Mouse (Mus musculus) midbrain, postnatal 0 days (tissue): ENCODE measurements at regions not wholly inside any gene's neighbourhood (a gene's known extent, or its start where the extent isn't known, plus 50 kb on each side); places are given as distances from the start of the nearest gene placed in this dataset.

ENCODE experiments used
- ATAC-seq: fragments of 200-750 bp; cut with Nextera tagmentation; 2 replicates; pipeline ENCODE4 v1.8.0; 2017; ENCODE audit warnings: moderate number of reproducible peaks, mild to moderate bottlenecking, moderate TSS enrichment, moderate library complexity; ENCODE audit not compliant: low FRiP score
- DNase-seq: peaks from one replicate; pipeline ENCODE4 v3.0.0-alpha.2; 2015; ENCODE audit warnings: low spot score
- H3K27ac ChIP-seq: fragments of 300-500 bp; sonication (generic); 2 replicates; pipeline ENCODE4 v1.5.1; 2014; ENCODE audit warnings: low read depth, mild to moderate bottlenecking, low read length, mixed read lengths
- H3K27me3 ChIP-seq: fragments of 300-500 bp; sonication (generic); 2 replicates; pipeline ENCODE4 v1.6.1; 2014; ENCODE audit warnings: low read length, control low read depth, mixed read lengths; ENCODE audit not compliant: insufficient read depth
- H3K36me3 ChIP-seq: fragments of 300-500 bp; sonication (generic); 2 replicates; pipeline ENCODE4 v1.6.1; 2014; ENCODE audit warnings: low read length, control low read depth, mixed read lengths; ENCODE audit not compliant: insufficient read depth
- H3K4me1 ChIP-seq: fragments of 300-500 bp; sonication (generic); 2 replicates; pipeline ENCODE4 v1.6.1; 2014; ENCODE audit warnings: mild to moderate bottlenecking, control low read depth, antibody characterized with exemption, low read length, mixed read lengths; ENCODE audit not compliant: insufficient read depth
- H3K4me2 ChIP-seq: fragments of 300-500 bp; sonication (generic); 2 replicates; pipeline ENCODE4 v1.6.1; 2014; ENCODE audit warnings: low read depth, mild to moderate bottlenecking, low read length, mixed read lengths; ENCODE audit not compliant: poor library complexity, severe bottlenecking
- H3K4me3 ChIP-seq: fragments of 300-500 bp; sonication (generic); 2 replicates; pipeline ENCODE4 v1.5.1; 2014; ENCODE audit warnings: low read depth, mild to moderate bottlenecking, low read length, moderate library complexity
- H3K9ac ChIP-seq: fragments of 300-500 bp; sonication (generic); replicated peaks from 2 replicates; pipeline ENCODE4 v1.6.1; 2014; ENCODE audit warnings: mild to moderate bottlenecking, low read length, moderate library complexity, mixed read lengths; ENCODE audit not compliant: poor library complexity, severe bottlenecking
- H3K9me3 ChIP-seq: fragments of 300-500 bp; sonication (generic); 2 replicates; pipeline ENCODE4 v1.6.1; 2016; ENCODE audit warnings: low read length, control low read depth
- CTCF ChIP-seq: IDR thresholded peaks from 2 replicates; pipeline ENCODE4 v1.5.1; 2016; ENCODE audit warnings: antibody characterized with exemption, mild to moderate bottlenecking
- WGBS: fragments of 180-500 bp; shearing (Covaris S2); extraction: QIAGEN DNeasy Blood & Tissue Kit; methylation state at CpG from one replicate; pipeline ENCODE4 v1.1.7; 2014; 5-methylcytosine and 5-hydroxymethylcytosine counted together

DNA sequence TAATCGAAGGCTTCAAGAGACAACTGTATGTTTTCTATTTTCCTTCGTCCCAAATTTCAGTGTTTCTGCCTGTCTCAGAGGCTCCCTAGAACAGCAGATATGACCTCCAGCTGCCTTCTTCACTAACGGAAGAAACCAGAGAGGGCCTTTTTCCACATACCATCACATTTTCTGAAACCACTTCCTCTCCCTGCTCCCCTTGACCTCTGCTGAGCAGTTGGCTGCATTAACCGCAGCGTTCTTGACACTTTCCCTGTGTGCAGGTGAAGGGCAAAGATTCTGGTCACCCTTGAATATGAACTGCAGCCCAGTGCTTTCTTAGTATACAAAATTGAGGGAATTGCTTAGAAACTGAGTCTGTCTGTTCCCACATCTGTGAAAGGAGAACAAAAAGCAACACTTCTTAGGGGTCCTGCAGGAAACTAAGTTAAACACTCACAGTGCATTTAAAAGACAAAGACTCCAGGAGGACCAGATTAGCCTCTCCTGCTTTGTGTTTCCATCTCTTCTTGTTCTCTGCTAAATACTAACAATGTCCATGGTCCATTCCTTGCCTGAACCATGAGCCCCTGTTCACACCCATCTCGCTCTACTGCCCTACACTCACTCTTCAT is 98.4 kb downstream of the Akap11 start:
- Histone ChIP-seq H3K4me2 (no peak overlapping the region), H3K27me3 (no peaks in the 10 kb centered on the region), H3K9ac (no peak overlapping the region), H3K9me3 (no peaks in the 10 kb centered on the region), H3K4me1 (no peaks in the 10 kb centered on the region), H3K4me3 (no peak overlapping the region), H3K36me3 (no peaks in the 10 kb centered on the region), H3K27ac (no peak overlapping the region)
- ATAC-seq (no peak), DNase-seq (no peak)
- TF ChIP-seq CTCF: no peak
- 73% methylated on average over 6 of the region's 6 CpGs for WGBS

DNA sequence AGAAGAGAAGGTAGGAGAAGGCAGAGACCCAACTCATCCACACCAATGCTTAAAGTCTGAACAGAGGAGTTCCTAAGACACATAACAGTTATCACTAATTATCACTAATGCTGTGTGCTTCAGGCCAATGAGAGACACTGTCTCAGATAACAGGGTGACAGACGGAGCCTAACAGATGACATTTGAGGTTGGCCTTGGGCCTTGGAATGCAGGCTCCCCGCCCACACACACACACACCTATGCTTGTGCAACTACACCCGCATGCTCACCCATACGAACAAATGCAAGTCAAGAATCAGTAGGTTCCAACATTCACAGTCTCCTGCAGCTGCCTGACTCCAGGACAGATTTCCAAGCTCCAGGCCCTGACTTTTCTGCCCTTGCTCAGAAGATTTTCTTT is 100.0 kb downstream of the Akap11 start:
- no peaks in the 10 kb centered on the region for H3K4me1 ChIP-seq
- H3K4me2 ChIP-seq: no peak overlapping the region
- DNase-seq (no peak), ATAC-seq (no peak)
- no peaks in the 10 kb centered on the region for H3K36me3 ChIP-seq
- TF ChIP-seq CTCF: no peak
- H3K4me3 ChIP-seq: no peak overlapping the region
- H3K9me3 ChIP-seq: no peaks in the 10 kb centered on the region
- no peak overlapping the region for H3K9ac ChIP-seq
- no peak overlapping the region for H3K27ac ChIP-seq
- WGBS: 90% methylated on average over 4 of the region's 4 CpGs
- H3K27me3 ChIP-seq: no peaks in the 10 kb centered on the region

- no peak for TF ChIP-seq CTCF
- H3K9me3 ChIP-seq: no peaks in the 10 kb centered on the region
- 91% methylated on average over 4 of the region's 4 CpGs for WGBS
- no peak overlapping the region for H3K9ac ChIP-seq
- DNase-seq: no peak
- H3K4me2 ChIP-seq: no peak overlapping the region
- no peak for ATAC-seq
- H3K4me1 ChIP-seq: no peaks in the 10 kb centered on the region
- H3K27ac ChIP-seq: no peak overlapping the region
- H3K36me3 ChIP-seq: no peaks in the 10 kb centered on the region
- no peak overlapping the region for H3K4me3 ChIP-seq
- H3K27me3 ChIP-seq: no peaks in the 10 kb centered on the region
These were observed 100.6 kb downstream of the Akap11 start for GRCm38 (mm10) chr14:78435982-78436381.

GRCm38 (mm10) chr14:78435561-78435960 is 101.0 kb downstream of the Akap11 start:
- no peak for TF ChIP-seq CTCF
- WGBS: 89% methylated on average over 10 of the region's 10 CpGs
- ATAC-seq: no peak

GRCm38 (mm10) chr14:78434753-78435152 is 101.9 kb downstream of the Akap11 start:
- no peak overlapping the region for H3K27ac ChIP-seq
- no peak overlapping the region for H3K4me2 ChIP-seq
- no peaks in the 10 kb centered on the region for H3K27me3 ChIP-seq
- no peak for TF ChIP-seq CTCF
- no peaks in the 10 kb centered on the region for H3K36me3 ChIP-seq
- DNase-seq (no peak), ATAC-seq (no peak)
- no peaks in the 10 kb centered on the region for H3K4me1 ChIP-seq
- no peak overlapping the region for H3K4me3 ChIP-seq
- no peaks in the 10 kb centered on the region for H3K9me3 ChIP-seq
- 91% methylated on average over 9 of the region's 9 CpGs for WGBS
- no peak overlapping the region for H3K9ac ChIP-seq

More at GRCm38 (mm10) chr14:78435561-78435960, 101.0 kb downstream of the Akap11 start:
- Histone ChIP-seq H3K4me3 (no peak overlapping the region), H3K27me3 (no peaks in the 10 kb centered on the region), H3K27ac (no peak overlapping the region), H3K9me3 (no peaks in the 10 kb centered on the region), H3K9ac (no peak overlapping the region), H3K4me2 (no peak overlapping the region), H3K4me1 (no peaks in the 10 kb centered on the region), H3K36me3 (no peaks in the 10 kb centered on the region)
- DNase-seq: no peak

DNA sequence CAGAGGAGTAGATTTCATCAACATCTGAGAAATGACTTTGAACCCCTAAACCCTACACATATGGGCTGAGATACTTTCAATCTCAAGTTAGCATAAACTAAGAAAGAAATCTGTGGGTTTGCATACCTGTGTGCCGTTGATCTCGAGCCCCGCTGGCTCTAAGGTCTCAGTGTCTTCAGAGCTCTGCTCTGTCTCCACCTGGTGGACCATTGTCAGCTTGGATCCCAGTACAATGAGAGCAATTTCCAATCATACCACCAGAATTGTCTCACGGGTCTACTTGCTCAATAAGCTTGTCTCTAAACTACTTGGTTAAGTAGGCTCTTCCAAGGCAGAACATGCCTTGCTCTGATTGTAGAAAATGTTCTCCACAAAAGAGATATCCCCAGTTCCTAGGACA is 102.5 kb downstream of the Akap11 start:
- TF ChIP-seq CTCF: peak; percentile 51
- Histone ChIP-seq H3K4me1 (no peaks in the 10 kb centered on the region), H3K9me3 (no peaks in the 10 kb centered on the region), H3K27me3 (no peaks in the 10 kb centered on the region), H3K4me2 (no peak overlapping the region), H3K9ac (no peak overlapping the region), H3K4me3 (no peak overlapping the region), H3K27ac (no peak overlapping the region), H3K36me3 (no peaks in the 10 kb centered on the region)
- peak; percentile 35 for DNase-seq
- 96% methylated on average over 4 of the region's 4 CpGs for WGBS
- ATAC-seq: no peak
